Mouse (Mus musculus): ENCODE data around the gene Ercc6l2.

Gene Ercc6l2

DNA sequence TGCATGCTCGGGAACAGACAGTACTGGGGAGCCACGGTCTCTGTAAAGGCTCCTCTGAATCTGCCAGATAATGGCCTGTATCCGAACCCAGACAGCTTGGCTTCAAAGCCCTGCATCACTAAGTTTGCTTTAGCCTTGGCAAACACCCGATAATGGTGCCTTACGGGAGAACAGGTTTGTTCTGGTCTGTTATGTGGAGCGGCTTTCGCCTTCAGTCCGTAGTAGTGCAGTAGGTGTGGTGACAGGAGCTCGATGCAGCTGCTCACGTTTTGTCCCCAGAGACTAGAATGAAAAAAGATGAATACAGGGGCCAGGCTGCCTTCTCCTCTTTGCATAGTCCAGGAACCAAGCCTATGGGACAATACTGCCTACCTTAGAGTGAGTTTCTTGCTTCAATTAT, 115.5 kb downstream of the Ercc6l2 start:
- DNase-seq (ENCODE audit: low spot score), result no peak

GRCm38 (mm10) chr13:63936369-63936768, 121.3 kb downstream of the Ercc6l2 start:
- DNase-seq (ENCODE audit: low spot score), result no peak

- DNase-seq (ENCODE audit: low spot score), result no peak
These were observed 125.2 kb downstream of the Ercc6l2 start for GRCm38 (mm10) chr13:63940257-63940656.

- DNase-seq (ENCODE audit: low spot score), result no peak
These were observed 126.1 kb downstream of the Ercc6l2 start for GRCm38 (mm10) chr13:63941170-63941569.

GRCm38 (mm10) chr13:63943605-63944004, 128.6 kb downstream of the Ercc6l2 start:
- DNase-seq (ENCODE audit: low spot score), result no peak

GRCm38 (mm10) chr13:63944344-63945021, 129.4 kb downstream of the Ercc6l2 start:
- DNase-seq (ENCODE audit: low spot score), result no peak

Data from yolk sac, embryonic 10.5 days (tissue).